Comparison of ENCODE assay signal across 22 mouse cellular contexts in genomic region chr2:32838147-32838884, GRCm38 (mm10). TPM values are rescaled to one million over a fixed set of nuclear protein-coding genes. Genes with fewer than 3 reads are reported as not detected.
DNase-seq lines count a peak whose midpoint lies in the region; ATAC-seq and TF ChIP-seq lines count a peak whose summit lies in the region.
"Had no signal": no experiment of that assay in that cellular context is flagged by ENCODE, and none has a peak within 500 bp of the region (broad histone marks: within the 10 kb centered on the region; RNA-seq: fewer than 3 reads in every experiment).

No protein-coding gene starts in this region.

- no peak overlapping the region for H3K4me2 ChIP-seq in limb, embryonic 15.5 days
- H3K4me2 ChIP-seq: limb, embryonic 13.5 days; midbrain, embryonic 15.5 days had no signal

- no peaks in the 10 kb centered on the region for H3K36me3 ChIP-seq in heart, adult 2 months (ENCODE audit: control insufficient read depth, insufficient read depth, low read length)
- H3K36me3 ChIP-seq in limb, embryonic 15.5 days, result 0 out of 2 replicates have a peak, but pooled peaks cover 3% of the 10 kb centered on the region
- no peaks in the 10 kb centered on the region for H3K36me3 ChIP-seq in limb, embryonic 10.5 days
- 0 out of 2 replicates have a peak, but pooled peaks cover 3% of the 10 kb centered on the region for H3K36me3 ChIP-seq in embryonic facial prominence, embryonic 10.5 days (replicated peaks)

- TF ChIP-seq POLR2A in heart, adult 2 months (IDR thresholded peaks at IDR 0.05; ENCODE audit: insufficient read depth, low read depth, low read length), result no peak
- no peak for TF ChIP-seq POLR2A in olfactory bulb, adult 2 months (IDR thresholded peaks at IDR 0.05; ENCODE audit: insufficient read depth, low read depth, low read length)

- no peak for DNase-seq in heart, adult 2 months
- DNase-seq in heart, postnatal 25 days (ENCODE audit: low spot score), result no peak
- DNase-seq in limb, embryonic 10.5 days (ENCODE audit: low spot score), result no peak
- no peak for DNase-seq in embryonic facial prominence, embryonic 10.5 days (ENCODE audit: low spot score)
- no peak for DNase-seq in lung, postnatal 10 days
- DNase-seq: cerebellum, adult 11-12 months; kidney, adult 8-10 months; kidney, postnatal 4 days; layer of hippocampus, postnatal 36 days; lung, adult 18-20 months; thymus, adult 18-20 months had no signal

- no peaks in the 10 kb centered on the region for H3K27me3 ChIP-seq in heart, adult 2 months (ENCODE audit: control insufficient read depth, insufficient read depth, low read length)
- H3K27me3 ChIP-seq in limb, embryonic 15.5 days, result no peaks in the 10 kb centered on the region
- H3K27me3 ChIP-seq in limb, embryonic 10.5 days (ENCODE audit: low read depth, poor library complexity, severe bottlenecking), result no peaks in the 10 kb centered on the region
- no peaks in the 10 kb centered on the region for H3K27me3 ChIP-seq in embryonic facial prominence, embryonic 10.5 days (replicated peaks; ENCODE audit: low read depth, poor library complexity, severe bottlenecking)
- H3K27me3 ChIP-seq: limb, embryonic 13.5 days; midbrain, embryonic 15.5 days had no signal

- TF ChIP-seq CTCF in heart, adult 2 months (IDR thresholded peaks at IDR 0.05), result no peak
- TF ChIP-seq CTCF in olfactory bulb, adult 2 months (IDR thresholded peaks at IDR 0.05; ENCODE audit: insufficient read depth, low read depth, low read length), result no peak

- H3K4me3 ChIP-seq in heart, adult 2 months, result no peak overlapping the region
- H3K4me3 ChIP-seq in limb, embryonic 15.5 days, result no peak overlapping the region
- no peak overlapping the region for H3K4me3 ChIP-seq in limb, embryonic 10.5 days
- H3K4me3 ChIP-seq in embryonic facial prominence, embryonic 10.5 days, result no peak overlapping the region
- H3K4me3 ChIP-seq in olfactory bulb, adult 2 months (ENCODE audit: insufficient read depth, low read depth, low read length), result no peak overlapping the region
- H3K4me3 ChIP-seq: limb, embryonic 13.5 days; midbrain, embryonic 15.5 days had no signal

- no peaks in the 10 kb centered on the region; the same call in 1 of the 2 replicates for H3K79me2 ChIP-seq in heart, adult 2 months (replicated peaks; ENCODE audit: control insufficient read depth, insufficient read depth, low read length)

- WGBS in heart, adult 2 months, result 43% methylated on average over 9 of the region's 9 CpGs
- 55% methylated on average over 9 of the region's 9 CpGs for WGBS in limb, embryonic 15.5 days
- WGBS in limb, embryonic 10.5 days, result 59% methylated on average over 9 of the region's 9 CpGs
- WGBS in embryonic facial prominence, embryonic 10.5 days, result 69% methylated on average over 9 of the region's 9 CpGs
- WGBS in olfactory bulb, adult 2 months, result 54% methylated on average over 9 of the region's 9 CpGs

- ATAC-seq in limb, embryonic 15.5 days (ENCODE audit: insufficient number of reproducible peaks, low FRiP score, low TSS enrichment, low read depth), result 0 out of 2 replicates have a peak, but pooled peaks have one; percentile 48
- ATAC-seq: forebrain, embryonic 16.5 days; midbrain, embryonic 15.5 days had no signal

- H3K4me1 ChIP-seq in heart, adult 2 months (ENCODE audit: control insufficient read depth, insufficient read depth, low read length), result peaks cover 26% of the 10 kb centered on the region
- peaks cover 17% of the 10 kb centered on the region for H3K4me1 ChIP-seq in limb, embryonic 15.5 days
- peaks cover 16% of the 10 kb centered on the region; the same call in 1 of the 2 replicates for H3K4me1 ChIP-seq in limb, embryonic 10.5 days
- H3K4me1 ChIP-seq in embryonic facial prominence, embryonic 10.5 days, result peaks cover 29% of the 10 kb centered on the region
- H3K4me1 ChIP-seq in olfactory bulb, adult 2 months (ENCODE audit: control insufficient read depth, insufficient read depth, low read length), result peaks cover 48% of the 10 kb centered on the region

- H3K9ac ChIP-seq in heart, adult 2 months (ENCODE audit: low read depth, low read length), result 0 out of 2 replicates have a peak overlapping the region, but pooled peaks have one; percentile 2
- no peak overlapping the region for H3K9ac ChIP-seq in limb, embryonic 15.5 days
- H3K9ac ChIP-seq: limb, embryonic 13.5 days; midbrain, embryonic 15.5 days had no signal

- H3K27ac ChIP-seq in heart, adult 2 months, result peak overlapping the region; percentile 15; the same call in 1 of the 2 replicates
- no peak overlapping the region for H3K27ac ChIP-seq in limb, embryonic 15.5 days
- H3K27ac ChIP-seq in limb, embryonic 10.5 days, result no peak overlapping the region
- 0 out of 2 replicates have a peak overlapping the region, but pooled peaks have one; percentile 14 for H3K27ac ChIP-seq in embryonic facial prominence, embryonic 10.5 days (replicated peaks)
- peak overlapping the region; percentile 84 for H3K27ac ChIP-seq in olfactory bulb, adult 2 months (ENCODE audit: insufficient read depth, low read depth, low read length)
- H3K27ac ChIP-seq: limb, embryonic 13.5 days; macrophage; midbrain, embryonic 15.5 days had no signal

- intact Hi-C loops in heart, adult 2 months (cut with DNase I), result no loop called here
- intact Hi-C loops in heart, postnatal 25 days (cut with DNase I), result no loop called here

- TF ChIP-seq EP300 in heart, adult 2 months (IDR thresholded peaks at IDR 0.05; ENCODE audit: insufficient read depth, low read depth, low read length), result no peak

- H3K9me3 ChIP-seq in limb, embryonic 15.5 days, result no peaks in the 10 kb centered on the region
- no peaks in the 10 kb centered on the region for H3K9me3 ChIP-seq in limb, embryonic 10.5 days (replicated peaks)
- no peaks in the 10 kb centered on the region for H3K9me3 ChIP-seq in embryonic facial prominence, embryonic 10.5 days
- H3K9me3 ChIP-seq: G1E; limb, embryonic 13.5 days; midbrain, embryonic 15.5 days had no signal

RNA-seq across cellular contexts. Expression of gene Stxbp1, which starts 8.7 kb away (rescaled TPM):
- 10 to 100 TPM in 1 of 2 experiments, 1 to 10 TPM in 1; 9.8 to 11.4 TPM for total RNA-seq in heart, adult 2 months (2021)
- polyA plus RNA-seq in heart, adult 2 months (2012; rRNA removed), result 14.4 and 15.6 TPM in 2 replicates
- total RNA-seq in heart, postnatal 25 days (2021), result 10 to 100 TPM; 11.0 to 11.7 TPM
- 16.7 and 17.9 TPM in 2 replicates for polyA plus RNA-seq in limb, embryonic 15.5 days (2015; fragmentation: Nextera tagmentation; extraction: Ambion mirVana)
- polyA plus RNA-seq in limb, embryonic 10.5 days (2016; fragmentation: Nextera tagmentation; extraction: Ambion mirVana), result 10.9 and 12.9 TPM in 2 replicates
- 24.4 and 25.1 TPM in 2 replicates for polyA plus RNA-seq in embryonic facial prominence, embryonic 10.5 days (2016; fragmentation: Nextera tagmentation; extraction: Ambion mirVana)
- polyA plus RNA-seq in olfactory bulb, adult 2 months (2012; ENCODE audit: insufficient read depth, insufficient read length, low replicate concordance, missing spikeins), result 182 and 623 TPM in 2 replicates

RNA-seq across cellular contexts. Expression of gene Fam129b, which starts 37.6 kb away (rescaled TPM):
- total RNA-seq in heart, adult 2 months (2021), result 10 to 100 TPM; 19.5 to 20.0 TPM
- polyA plus RNA-seq in heart, adult 2 months (2012; rRNA removed), result 21.0 and 21.5 TPM in 2 replicates
- 10 to 100 TPM; 23.8 to 31.9 TPM for total RNA-seq in heart, postnatal 25 days (2021)
- 138 and 152 TPM in 2 replicates for polyA plus RNA-seq in limb, embryonic 15.5 days (2015; fragmentation: Nextera tagmentation; extraction: Ambion mirVana)
- 40.9 and 47.9 TPM in 2 replicates for polyA plus RNA-seq in limb, embryonic 10.5 days (2016; fragmentation: Nextera tagmentation; extraction: Ambion mirVana)
- polyA plus RNA-seq in embryonic facial prominence, embryonic 10.5 days (2016; fragmentation: Nextera tagmentation; extraction: Ambion mirVana), result 43.9 and 46.4 TPM in 2 replicates
- not detected in 2 replicates for polyA plus RNA-seq in olfactory bulb, adult 2 months (2012; ENCODE audit: insufficient read depth, insufficient read length, low replicate concordance, missing spikeins)

RNA-seq across cellular contexts. Expression of gene Cfap157, which starts 54.1 kb away (rescaled TPM):
- not detected for total RNA-seq in heart, adult 2 months (2021)
- polyA plus RNA-seq in heart, adult 2 months (2012; rRNA removed), result 0.12 TPM in 1 of 2 replicates, not detected in the other
- not detected for total RNA-seq in heart, postnatal 25 days (2021)
- polyA plus RNA-seq in limb, embryonic 15.5 days (2015; fragmentation: Nextera tagmentation; extraction: Ambion mirVana), result 0.37 and 1.0 TPM in 2 replicates
- 0.26 and 1.3 TPM in 2 replicates for polyA plus RNA-seq in limb, embryonic 10.5 days (2016; fragmentation: Nextera tagmentation; extraction: Ambion mirVana)
- polyA plus RNA-seq in embryonic facial prominence, embryonic 10.5 days (2016; fragmentation: Nextera tagmentation; extraction: Ambion mirVana), result 0.54 and 0.60 TPM in 2 replicates
- polyA plus RNA-seq in olfactory bulb, adult 2 months (2012; ENCODE audit: insufficient read depth, insufficient read length, low replicate concordance, missing spikeins), result not detected in 2 replicates
- total RNA-seq: common myeloid progenitor, adult 5-6 weeks; gastrocnemius, adult 8-10 months; hematopoietic stem cell, adult 5-6 weeks had no signal
- polyA plus RNA-seq: G1E; macrophage; neural tube, embryonic 11.5 days had no signal

Comparison
In these comparisons a context has a peak if more than half of its experiments do, and no peak if none do; other contexts are left out.
1. H3K27ac ChIP-seq: peak in heart, adult 2 months (single experiment), embryonic facial prominence, embryonic 10.5 days (single experiment) and olfactory bulb, adult 2 months (single experiment); none in limb, embryonic 15.5 days (single experiment) and limb, embryonic 10.5 days (single experiment).